In genomic region chr11:112783401-112784346, GRCm38 (mm10) we compare ENCODE assay signal across 7 mouse cellular contexts. TPM values are rescaled to one million over a fixed set of nuclear protein-coding genes. Genes with fewer than 3 reads are reported as not detected.
DNase-seq lines count a peak whose midpoint lies in the region; ATAC-seq lines count a peak whose summit lies in the region.

No protein-coding gene starts in this region.

- H3K4me1 ChIP-seq in lung, embryonic 16.5 days (replicated peaks; ENCODE audit: control insufficient read depth, insufficient read depth, low read length): peaks cover 13% of the 10 kb centered on the region; the same call in 1 of the 2 replicates
- H3K4me1 ChIP-seq in embryonic facial prominence, embryonic 11.5 days (ENCODE audit: control insufficient read depth, insufficient read depth, low read length): peaks cover 11% of the 10 kb centered on the region
- H3K4me1 ChIP-seq in hindbrain, embryonic 12.5 days: peaks cover 45% of the 10 kb centered on the region
- H3K4me1 ChIP-seq in midbrain, embryonic 14.5 days (ENCODE audit: control insufficient read depth, insufficient read depth, low read length): peaks cover 24% of the 10 kb centered on the region; the same call in 1 of the 2 replicates

- H3K27ac ChIP-seq in lung, embryonic 16.5 days (ENCODE audit: low read length): peak overlapping the region; percentile 96
- peak overlapping the region; percentile 70 for H3K27ac ChIP-seq in embryonic facial prominence, embryonic 11.5 days (replicated peaks; ENCODE audit: low read depth, low read length)
- peak overlapping the region; percentile 91 for H3K27ac ChIP-seq in hindbrain, embryonic 12.5 days
- peak overlapping the region; percentile 78 for H3K27ac ChIP-seq in midbrain, embryonic 14.5 days (replicated peaks; ENCODE audit: low read depth, low read length)

- peak overlapping the region; percentile 88 for H3K9ac ChIP-seq in lung, embryonic 16.5 days (ENCODE audit: low read length)
- H3K9ac ChIP-seq in embryonic facial prominence, embryonic 11.5 days (replicated peaks; ENCODE audit: low read length): peak overlapping the region; percentile 85
- peak overlapping the region; percentile 93 for H3K9ac ChIP-seq in hindbrain, embryonic 12.5 days
- peak overlapping the region; percentile 72 for H3K9ac ChIP-seq in midbrain, embryonic 14.5 days (replicated peaks; ENCODE audit: low read length)

- no peak for ATAC-seq in lung, embryonic 16.5 days (ENCODE audit: low read depth)
- no peak for ATAC-seq in embryonic facial prominence, embryonic 11.5 days (replicated peaks; ENCODE audit: insufficient number of reproducible peaks, low FRiP score, low TSS enrichment, low read depth)
- ATAC-seq in hindbrain, embryonic 12.5 days (ENCODE audit: low FRiP score): no peak
- no peak for ATAC-seq in midbrain, embryonic 14.5 days (ENCODE audit: low FRiP score, low TSS enrichment)

- H3K9me3 ChIP-seq in lung, embryonic 16.5 days (ENCODE audit: control insufficient read depth, low read length): no peaks in the 10 kb centered on the region
- H3K9me3 ChIP-seq in embryonic facial prominence, embryonic 11.5 days (replicated peaks; ENCODE audit: control insufficient read depth, low read length): no peaks in the 10 kb centered on the region
- no peaks in the 10 kb centered on the region for H3K9me3 ChIP-seq in hindbrain, embryonic 12.5 days (replicated peaks)
- no peaks in the 10 kb centered on the region for H3K9me3 ChIP-seq in midbrain, embryonic 14.5 days (ENCODE audit: control insufficient read depth, low read length)

- 1% methylated on average over 38 of the region's 42 CpGs for WGBS in lung, embryonic 16.5 days
- under 1% methylated on average over 38 of the region's 42 CpGs for WGBS in embryonic facial prominence, embryonic 11.5 days
- 1% methylated on average over 36 of the region's 42 CpGs for WGBS in hindbrain, embryonic 12.5 days
- WGBS in midbrain, embryonic 14.5 days: under 1% methylated on average over 42 of the region's 42 CpGs

- no peaks in the 10 kb centered on the region for H3K36me3 ChIP-seq in lung, embryonic 16.5 days (ENCODE audit: control insufficient read depth, insufficient read depth, low read length)
- no peaks in the 10 kb centered on the region for H3K36me3 ChIP-seq in embryonic facial prominence, embryonic 11.5 days (replicated peaks; ENCODE audit: control insufficient read depth, insufficient read depth, low read depth, low read length)
- 0 out of 2 replicates have a peak, but pooled peaks cover 7% of the 10 kb centered on the region for H3K36me3 ChIP-seq in hindbrain, embryonic 12.5 days
- no peaks in the 10 kb centered on the region for H3K36me3 ChIP-seq in midbrain, embryonic 14.5 days (ENCODE audit: control insufficient read depth, insufficient read depth, low read length)

- no peak for DNase-seq in lung, postnatal 10 days
- DNase-seq in embryonic facial prominence, embryonic 11.5 days (ENCODE audit: low spot score): peak; percentile 74
- peak; percentile 65 for DNase-seq in midbrain, embryonic 14.5 days
- DNase-seq in T-cell, adult 2 months (ENCODE audit: low spot score): no peak
- no peak for DNase-seq in layer of hippocampus, adult 11-12 months (ENCODE audit: low spot score)

- H3K4me3 ChIP-seq in lung, embryonic 16.5 days (ENCODE audit: low read length): peak overlapping the region; percentile 79
- peak overlapping the region; percentile 79 for H3K4me3 ChIP-seq in embryonic facial prominence, embryonic 11.5 days (ENCODE audit: low read depth, low read length)
- peak overlapping the region; percentile 66 for H3K4me3 ChIP-seq in hindbrain, embryonic 12.5 days
- peak overlapping the region; percentile 60 for H3K4me3 ChIP-seq in midbrain, embryonic 14.5 days (replicated peaks; ENCODE audit: low read depth, low read length)

- peak overlapping the region; percentile 87 for H3K4me2 ChIP-seq in lung, embryonic 16.5 days (ENCODE audit: low read depth, low read length)
- H3K4me2 ChIP-seq in embryonic facial prominence, embryonic 11.5 days (ENCODE audit: low read depth, low read length): peak overlapping the region; percentile 96
- peak overlapping the region; percentile 96 for H3K4me2 ChIP-seq in hindbrain, embryonic 12.5 days (replicated peaks)
- peak overlapping the region; percentile 97 for H3K4me2 ChIP-seq in midbrain, embryonic 14.5 days (ENCODE audit: low read length)

- peaks cover 13% of the 10 kb centered on the region; the same call in 1 of the 2 replicates for H3K27me3 ChIP-seq in lung, embryonic 16.5 days (ENCODE audit: control insufficient read depth, insufficient read depth, low read depth, low read length)
- H3K27me3 ChIP-seq in embryonic facial prominence, embryonic 11.5 days (ENCODE audit: control insufficient read depth, insufficient read depth, low read length): no peaks in the 10 kb centered on the region; the same call in 1 of the 2 replicates
- peaks cover 2% of the 10 kb centered on the region; the same call in 1 of the 2 replicates for H3K27me3 ChIP-seq in hindbrain, embryonic 12.5 days
- no peaks in the 10 kb centered on the region for H3K27me3 ChIP-seq in midbrain, embryonic 14.5 days (ENCODE audit: control insufficient read depth, insufficient read depth, low read length)

RNA-seq across cellular contexts. Expression of gene Sox9, which starts 1.6 kb away (rescaled TPM):
- 48.5 and 59.5 TPM in 2 replicates for polyA plus RNA-seq in lung, embryonic 16.5 days (2015; fragmentation: Nextera tagmentation; extraction: Ambion mirVana)
- polyA plus RNA-seq in embryonic facial prominence, embryonic 11.5 days (2014; fragmentation: Nextera tagmentation; extraction: Ambion mirVana): 91.9 and 93.0 TPM in 2 replicates
- polyA plus RNA-seq in hindbrain, embryonic 12.5 days (2016; fragmentation: Nextera tagmentation; extraction: Ambion mirVana): 196 and 197 TPM in 2 replicates
- polyA plus RNA-seq in midbrain, embryonic 14.5 days (2014; fragmentation: Nextera tagmentation; extraction: Ambion mirVana): 45.5 and 62.2 TPM in 2 replicates

Comparison
In these comparisons a context has a peak if more than half of its experiments do, and no peak if none do; other contexts are left out.
1. DNase-seq: peak in embryonic facial prominence, embryonic 11.5 days (single experiment) and midbrain, embryonic 14.5 days (single experiment); none in lung, postnatal 10 days (single experiment), T-cell, adult 2 months (single experiment) and layer of hippocampus, adult 11-12 months (single experiment).
2. Peak in every context shown above with its lines, with median percentiles within 50 percentile points of each other: H3K27ac ChIP-seq, H3K4me2 ChIP-seq, H3K4me3 ChIP-seq and H3K9ac ChIP-seq.